10 mouse cellular contexts compared by ENCODE assay signal in genomic region chr2:162985923-162986322, GRCm38 (mm10). TPM values are rescaled to one million over a fixed set of nuclear protein-coding genes. Genes with fewer than 3 reads are reported as not detected.
DNase-seq lines count a peak whose midpoint lies in the region; ATAC-seq lines count a peak whose summit lies in the region.
"Had no signal": no experiment of that assay in that cellular context is flagged by ENCODE, and none has a peak within 500 bp of the region (broad histone marks: within the 10 kb centered on the region; RNA-seq: fewer than 3 reads in every experiment).

No protein-coding gene starts in this region.

- no peaks in the 10 kb centered on the region for H3K36me3 ChIP-seq in hindbrain, embryonic 16.5 days (ENCODE audit: control insufficient read depth, insufficient read depth, low read length)
- H3K36me3 ChIP-seq in hindbrain, embryonic 10.5 days: no peaks in the 10 kb centered on the region
- H3K36me3 ChIP-seq in intestine, embryonic 16.5 days (ENCODE audit: control insufficient read depth, insufficient read depth, low read length): no peaks in the 10 kb centered on the region

- WGBS in hindbrain, embryonic 16.5 days: 33% methylated on average over 3 of the region's 3 CpGs
- WGBS in hindbrain, embryonic 10.5 days: 80% methylated on average over 3 of the region's 3 CpGs
- WGBS in intestine, embryonic 16.5 days: 58% methylated on average over 3 of the region's 3 CpGs

- no peaks in the 10 kb centered on the region; the same call in 1 of the 2 replicates for H3K27me3 ChIP-seq in hindbrain, embryonic 16.5 days (replicated peaks; ENCODE audit: control insufficient read depth, insufficient read depth, low read length)
- H3K27me3 ChIP-seq in hindbrain, embryonic 10.5 days (ENCODE audit: insufficient read depth, poor library complexity, severe bottlenecking): 0 out of 2 replicates have a peak, but pooled peaks cover 6% of the 10 kb centered on the region
- H3K27me3 ChIP-seq in intestine, embryonic 16.5 days (replicated peaks; ENCODE audit: control insufficient read depth, insufficient read depth, low read length): no peaks in the 10 kb centered on the region

- no peak overlapping the region for H3K27ac ChIP-seq in hindbrain, embryonic 16.5 days (ENCODE audit: low read depth, low read length)
- no peak overlapping the region for H3K27ac ChIP-seq in hindbrain, embryonic 10.5 days
- H3K27ac ChIP-seq in intestine, embryonic 16.5 days (ENCODE audit: low read length): no peak overlapping the region

- H3K4me2 ChIP-seq in hindbrain, embryonic 16.5 days (ENCODE audit: low read length): no peak overlapping the region
- H3K4me2 ChIP-seq in intestine, embryonic 16.5 days (ENCODE audit: low read depth, low read length): no peak overlapping the region

- no peak overlapping the region for H3K4me3 ChIP-seq in hindbrain, embryonic 16.5 days (ENCODE audit: low read length)
- no peak overlapping the region for H3K4me3 ChIP-seq in hindbrain, embryonic 10.5 days
- H3K4me3 ChIP-seq in intestine, embryonic 16.5 days (ENCODE audit: low read length): no peak overlapping the region
- H3K4me3 ChIP-seq: megakaryocyte, embryonic 14.5 days had no signal

- H3K9me3 ChIP-seq in hindbrain, embryonic 16.5 days (ENCODE audit: control insufficient read depth, low read length): no peaks in the 10 kb centered on the region
- H3K9me3 ChIP-seq in hindbrain, embryonic 10.5 days: no peaks in the 10 kb centered on the region
- no peaks in the 10 kb centered on the region for H3K9me3 ChIP-seq in intestine, embryonic 16.5 days (ENCODE audit: control insufficient read depth, low read length)
- H3K9me3 ChIP-seq: megakaryocyte, embryonic 14.5 days had no signal

- H3K9ac ChIP-seq in hindbrain, embryonic 16.5 days (ENCODE audit: low read depth, low read length): no peak overlapping the region
- no peak overlapping the region for H3K9ac ChIP-seq in intestine, embryonic 16.5 days (ENCODE audit: low read depth, low read length)

- ATAC-seq in hindbrain, embryonic 16.5 days: peak; percentile 69; the same call in 1 of the 2 replicates
- ATAC-seq in intestine, embryonic 16.5 days: peak; percentile 39
- ATAC-seq: forebrain, embryonic 16.5 days had no signal

- no peak for DNase-seq in hindbrain, embryonic 10.5 days (ENCODE audit: low spot score)
- peak; percentile 83 for DNase-seq in adipocyte (ENCODE audit: low spot score)
- DNase-seq in lung, postnatal 25 days (ENCODE audit: low spot score): peak; percentile 50
- no peak for DNase-seq in thymus, postnatal 14 days
- DNase-seq in layer of hippocampus, adult 18-20 months (ENCODE audit: low spot score in 2 of 2): no peak
- no peak for DNase-seq in frontal cortex, postnatal 14 days (ENCODE audit: low spot score in 2 of 2)

- no peaks in the 10 kb centered on the region for H3K4me1 ChIP-seq in hindbrain, embryonic 16.5 days (ENCODE audit: control insufficient read depth, insufficient read depth, low read depth, low read length)
- H3K4me1 ChIP-seq in hindbrain, embryonic 10.5 days (replicated peaks): no peaks in the 10 kb centered on the region
- H3K4me1 ChIP-seq in intestine, embryonic 16.5 days (ENCODE audit: control insufficient read depth, insufficient read depth, low read length): no peaks in the 10 kb centered on the region; the same call in 1 of the 2 replicates

RNA-seq across cellular contexts. Expression of gene Sgk2, which starts 1.2 kb away (rescaled TPM):
- 0.25 and 0.40 TPM in 2 replicates for polyA plus RNA-seq in hindbrain, embryonic 16.5 days (2015; fragmentation: Nextera tagmentation; extraction: Ambion mirVana)
- polyA plus RNA-seq in hindbrain, embryonic 10.5 days (2016; fragmentation: Nextera tagmentation; extraction: Ambion mirVana): not detected in 2 replicates
- 1.2 and 2.1 TPM in 2 replicates for polyA plus RNA-seq in intestine, embryonic 16.5 days (2015; fragmentation: Nextera tagmentation; extraction: Ambion mirVana)
- total RNA-seq in layer of hippocampus, adult 18-20 months (2021): under 1 TPM; 0.71 to 0.79 TPM
- polyA plus RNA-seq: forebrain, embryonic 16.5 days had no signal

RNA-seq across cellular contexts. Expression of gene Ift52, which starts 31.2 kb away (rescaled TPM):
- polyA plus RNA-seq in hindbrain, embryonic 16.5 days (2015; fragmentation: Nextera tagmentation; extraction: Ambion mirVana): 33.9 and 36.2 TPM in 2 replicates
- 52.3 and 55.1 TPM in 2 replicates for polyA plus RNA-seq in hindbrain, embryonic 10.5 days (2016; fragmentation: Nextera tagmentation; extraction: Ambion mirVana)
- 44.0 and 48.1 TPM in 2 replicates for polyA plus RNA-seq in intestine, embryonic 16.5 days (2015; fragmentation: Nextera tagmentation; extraction: Ambion mirVana)
- 10 to 100 TPM; 31.1 to 31.8 TPM for total RNA-seq in layer of hippocampus, adult 18-20 months (2021)

RNA-seq across cellular contexts. Expression of gene L3mbtl1, which starts 42.7 kb away (rescaled TPM):
- polyA plus RNA-seq in hindbrain, embryonic 16.5 days (2015; fragmentation: Nextera tagmentation; extraction: Ambion mirVana): 5.8 and 7.2 TPM in 2 replicates
- 0.16 and 0.30 TPM in 2 replicates for polyA plus RNA-seq in hindbrain, embryonic 10.5 days (2016; fragmentation: Nextera tagmentation; extraction: Ambion mirVana)
- 0.09 TPM in 2 replicates for polyA plus RNA-seq in intestine, embryonic 16.5 days (2015; fragmentation: Nextera tagmentation; extraction: Ambion mirVana)
- 1 to 10 TPM; 7.4 to 9.3 TPM for total RNA-seq in layer of hippocampus, adult 18-20 months (2021)

RNA-seq across cellular contexts. Expression of gene Srsf6, which starts 54.6 kb away (rescaled TPM):
- polyA plus RNA-seq in hindbrain, embryonic 16.5 days (2015; fragmentation: Nextera tagmentation; extraction: Ambion mirVana): 112 and 121 TPM in 2 replicates
- 257 and 263 TPM in 2 replicates for polyA plus RNA-seq in hindbrain, embryonic 10.5 days (2016; fragmentation: Nextera tagmentation; extraction: Ambion mirVana)
- 156 and 159 TPM in 2 replicates for polyA plus RNA-seq in intestine, embryonic 16.5 days (2015; fragmentation: Nextera tagmentation; extraction: Ambion mirVana)
- total RNA-seq in layer of hippocampus, adult 18-20 months (2021): 100 to 1,000 TPM in 1 of 2 experiments, 10 to 100 TPM in 1; 95.9 to 102 TPM

Comparison
In these comparisons a context has a peak if more than half of its experiments do, and no peak if none do; other contexts are left out.
1. DNase-seq: peak in adipocyte (single experiment) and lung, postnatal 25 days (single experiment); none in hindbrain, embryonic 10.5 days (single experiment), thymus, postnatal 14 days (single experiment), layer of hippocampus, adult 18-20 months (0 of 2) and frontal cortex, postnatal 14 days (0 of 2).